Mouse (Mus musculus) kidney, postnatal 0 days (tissue): ENCODE measurements around the gene Hba-a2. TPM values are rescaled to one million over a fixed set of nuclear protein-coding genes. Genes with fewer than 3 reads are reported as not detected.

Experiments used
- ATAC-seq: fragments of 200-750 bp; cut with Nextera tagmentation; replicated peaks from 2 replicates; pipeline ENCODE4 v1.8.0; 2017; ENCODE audit warnings: low read depth, moderate number of reproducible peaks, moderate TSS enrichment, moderate library complexity; ENCODE audit not compliant: low FRiP score
- DNase-seq: peaks from one replicate; pipeline ENCODE4 v3.0.0-alpha.2; 2016; ENCODE audit warnings: low spot score
- H3K27ac ChIP-seq: fragments of 300-500 bp; sonication (generic); 2 replicates; pipeline ENCODE4 v1.5.1; 2014; ENCODE audit warnings: mild to moderate bottlenecking
- H3K27me3 ChIP-seq: fragments of 300-500 bp; sonication (generic); 2 replicates; pipeline ENCODE4 v1.6.1; 2014; ENCODE audit warnings: low read length, mixed read lengths; ENCODE audit not compliant: insufficient read depth
- H3K36me3 ChIP-seq: fragments of 300-500 bp; sonication (generic); 2 replicates; pipeline ENCODE4 v1.6.1; 2014; ENCODE audit warnings: low read length, mixed read lengths; ENCODE audit not compliant: insufficient read depth
- H3K4me1 ChIP-seq: fragments of 300-500 bp; sonication (generic); replicated peaks from 2 replicates; pipeline ENCODE4 v1.6.1; 2014; ENCODE audit warnings: antibody characterized with exemption, low read length, mixed read lengths; ENCODE audit not compliant: insufficient read depth
- H3K4me2 ChIP-seq: fragments of 300-500 bp; sonication (generic); 2 replicates; pipeline ENCODE4 v1.6.1; 2014; ENCODE audit warnings: mild to moderate bottlenecking, low read length, moderate library complexity, mixed read lengths
- H3K4me3 ChIP-seq: fragments of 300-500 bp; sonication (generic); replicated peaks from 2 replicates; pipeline ENCODE4 v1.5.1; 2014; ENCODE audit warnings: low read depth, low read length
- H3K9ac ChIP-seq: fragments of 300-500 bp; sonication (generic); 2 replicates; pipeline ENCODE4 v1.6.1; 2014; ENCODE audit warnings: low read depth, low read length
- H3K9me3 ChIP-seq: fragments of 300-500 bp; sonication (generic); replicated peaks from 2 replicates; pipeline ENCODE4 v1.6.1; 2016; ENCODE audit warnings: low read length, inconsistent platforms, mixed read lengths
- CTCF ChIP-seq: IDR thresholded peaks from 2 replicates; pipeline ENCODE4 v1.5.1; 2016; ENCODE audit warnings: antibody characterized with exemption, low read depth, mild to moderate bottlenecking, moderate library complexity
- WGBS: fragments of 180-500 bp; shearing (Covaris S2); extraction: QIAGEN DNeasy Blood & Tissue Kit; methylation state at CpG from one replicate; pipeline ENCODE4 v1.1.7; 2014; 5-methylcytosine and 5-hydroxymethylcytosine counted together
- polyA plus RNA-seq: library from polyadenylated mRNA; unstranded; fragments of >200 nt; fragmentation: Nextera tagmentation; extraction: Ambion mirVana; gene quantifications from 2 replicates; pipeline ENCODE4 v1.2.1, GENCODE M21; 2015

Hba-a2 gene
- polyA plus RNA-seq, 1 experiment from 2014 or later = 2,400 TPM

DNA sequence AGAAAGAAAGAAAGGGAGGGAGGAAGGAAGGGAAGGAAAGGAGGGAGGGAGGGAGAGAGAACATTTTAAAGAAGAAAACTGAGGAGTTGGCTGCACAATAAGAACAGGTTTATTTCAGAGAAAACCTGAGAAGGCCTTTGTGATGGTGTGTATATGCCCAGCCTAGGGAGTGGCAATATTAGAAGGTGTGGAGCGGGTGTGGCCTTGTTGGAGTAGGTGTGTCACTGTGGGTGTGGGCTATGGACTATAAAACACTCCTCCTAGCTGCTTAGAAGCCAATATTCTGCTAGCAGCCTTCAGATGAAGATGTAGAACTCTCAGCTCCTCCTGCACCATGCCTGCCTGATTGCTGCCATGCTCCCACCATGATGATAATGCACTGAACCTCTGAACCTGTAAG lies 47.1 kb downstream of the Hba-a2 start:
- no peak overlapping the region for H3K27ac ChIP-seq
- H3K4me3 ChIP-seq = no peak overlapping the region
- no peak overlapping the region for H3K9ac ChIP-seq
- H3K27me3 ChIP-seq = no peaks in the 10 kb centered on the region
- ATAC-seq = no peak
- no peak overlapping the region for H3K4me2 ChIP-seq
- no peaks in the 10 kb centered on the region for H3K36me3 ChIP-seq
- no peak for DNase-seq
- TF ChIP-seq CTCF = no peak
- H3K4me1 ChIP-seq = peaks cover 15% of the 10 kb centered on the region
- WGBS = 100% methylated on average over 1 of the region's 1 CpGs
- no peaks in the 10 kb centered on the region for H3K9me3 ChIP-seq

DNA sequence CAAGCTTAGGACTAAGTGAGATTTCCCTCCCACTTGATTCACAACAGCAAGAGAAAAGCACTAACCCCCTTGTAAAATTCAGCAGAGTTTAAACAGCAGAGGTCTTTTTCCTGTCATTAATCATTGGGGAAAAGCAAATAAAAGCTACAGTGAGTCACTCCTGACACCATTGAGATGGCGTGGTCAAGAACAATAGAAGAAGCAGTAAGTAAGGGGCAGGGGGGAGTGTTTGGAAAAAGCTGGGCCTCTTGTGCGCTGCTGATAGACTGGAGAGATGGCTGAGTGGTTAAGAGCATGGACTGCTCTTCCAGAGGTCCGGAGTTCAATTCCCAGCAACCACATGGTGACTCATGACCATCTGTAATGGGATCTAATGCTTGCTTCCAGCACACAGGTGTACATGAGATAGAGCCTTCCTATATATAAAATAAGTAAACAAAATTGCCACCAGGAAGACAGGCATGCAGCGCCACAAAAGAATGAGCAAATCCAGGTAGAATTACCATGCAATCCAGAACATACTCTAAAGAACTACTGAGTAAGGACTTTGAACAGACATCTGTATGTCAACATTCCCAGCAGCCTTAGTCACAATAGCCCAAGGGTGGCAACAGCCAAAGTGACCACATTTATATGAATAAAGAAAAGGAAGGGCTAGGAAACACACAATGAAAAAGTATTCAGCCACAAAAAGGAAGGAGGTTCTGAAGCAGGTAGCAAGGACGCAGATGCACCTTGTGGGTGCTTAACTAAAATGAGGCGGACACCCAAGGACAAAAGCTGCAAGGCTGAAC lies 49.4 kb downstream of the Hba-a2 start:
- Histone ChIP-seq H3K36me3 (no peaks in the 10 kb centered on the region), H3K9me3 (no peaks in the 10 kb centered on the region), H3K27ac (no peak overlapping the region), H3K4me1 (peaks cover 12% of the 10 kb centered on the region), H3K9ac (no peak overlapping the region), H3K4me3 (no peak overlapping the region), H3K27me3 (no peaks in the 10 kb centered on the region), H3K4me2 (no peak overlapping the region)
- no peak for ATAC-seq
- peak; percentile 81 for DNase-seq
- no peak for TF ChIP-seq CTCF
- WGBS = 55% methylated on average over 6 of the region's 6 CpGs

Other genes starting within 250 kb of the Hba-a2 start
- not detected in 2 replicates for gene Il9r, start 96.2 kb upstream of the Hba-a2 start, polyA plus RNA-seq
- 49.5 and 49.6 TPM in 2 replicates for gene Snrnp25, start 91.1 kb upstream of the Hba-a2 start, polyA plus RNA-seq
- 49.3 and 55.0 TPM in 2 replicates for gene Rhbdf1, start 74.2 kb upstream of the Hba-a2 start, polyA plus RNA-seq
- 31.6 and 33.0 TPM in 2 replicates for gene Mpg, start 70.0 kb upstream of the Hba-a2 start, polyA plus RNA-seq
- 36.9 and 44.2 TPM in 2 replicates for gene Nprl3, start 28.8 kb upstream of the Hba-a2 start, polyA plus RNA-seq
- gene Hba-x, start 20.1 kb upstream of the Hba-a2 start, polyA plus RNA-seq = 0.36 and 0.43 TPM in 2 replicates
- 1,023 and 1,027 TPM in 2 replicates for gene Hba-a1, start 13.0 kb upstream of the Hba-a2 start, polyA plus RNA-seq
- 0.87 and 0.92 TPM in 2 replicates for gene Hbq1b, start 9.5 kb upstream of the Hba-a2 start, polyA plus RNA-seq
- gene Hbq1a, start 3.6 kb downstream of the Hba-a2 start, polyA plus RNA-seq = 0.37 TPM in 1 of 2 replicates, not detected in the other
- gene Sh3pxd2b, start 51.3 kb downstream of the Hba-a2 start, polyA plus RNA-seq = 6.6 TPM in 2 replicates
- gene Ubtd2, start 158.9 kb downstream of the Hba-a2 start, polyA plus RNA-seq = 28.8 TPM in 2 replicates
- 0.49 TPM in 1 of 2 replicates, not detected in the other for gene Efcab9, start 235.6 kb downstream of the Hba-a2 start, polyA plus RNA-seq
- 2.3 and 2.4 TPM in 2 replicates for gene Stk10, start 236.8 kb downstream of the Hba-a2 start, polyA plus RNA-seq